Mouse (Mus musculus) limb, embryonic 10.5 days (tissue): ENCODE data around the gene Pmfbp1. TPM values are rescaled to one million over a fixed set of nuclear protein-coding genes. Genes with fewer than 3 reads are reported as not detected.

ENCODE experiments used
- DNase-seq: peaks from one replicate; pipeline ENCODE4 v3.0.0-alpha.2; 2017; ENCODE audit warnings: low spot score
- H3K27ac ChIP-seq: fragments of 300-500 bp; sonication (generic); 2 replicates; pipeline ENCODE4 v1.5.1; 2016; ENCODE audit warnings: mild to moderate bottlenecking
- H3K27me3 ChIP-seq: fragments of 300-500 bp; sonication (generic); 2 replicates; pipeline ENCODE4 v1.6.1; 2016; ENCODE audit warnings: low read depth, mild to moderate bottlenecking; ENCODE audit not compliant: poor library complexity, severe bottlenecking
- H3K36me3 ChIP-seq: fragments of 300-500 bp; sonication (generic); 2 replicates; pipeline ENCODE4 v1.6.1; 2016; ENCODE audit warnings: mild to moderate bottlenecking, moderate library complexity
- H3K4me1 ChIP-seq: fragments of 300-500 bp; sonication (generic); 2 replicates; pipeline ENCODE4 v1.6.1; 2016
- H3K4me3 ChIP-seq: fragments of 300-500 bp; sonication (generic); 2 replicates; pipeline ENCODE4 v1.5.1; 2016; ENCODE audit warnings: mild to moderate bottlenecking, moderate library complexity
- H3K9me3 ChIP-seq: fragments of 300-500 bp; sonication (generic); replicated peaks from 2 replicates; pipeline ENCODE4 v1.6.1; 2016; ENCODE audit warnings: mild to moderate bottlenecking
- WGBS: fragments of 180-500 bp; shearing (Covaris S2); methylation state at CpG from one replicate; pipeline ENCODE4 v1.1.7; 2016; 5-methylcytosine and 5-hydroxymethylcytosine counted together
- polyA plus RNA-seq: library from polyadenylated mRNA; unstranded; fragments of >200 nt; fragmentation: Nextera tagmentation; extraction: Ambion mirVana; gene quantifications from 2 replicates; pipeline ENCODE4 v1.2.1, GENCODE M21; 2016

The Pmfbp1 gene
- polyA plus RNA-seq, 1 experiment from 2014 or later, result 0.08 TPM

GRCm38 (mm10) chr8:109471876-109472275 is 22.0 kb upstream of the Pmfbp1 start:
- Histone ChIP-seq H3K9me3 (no peaks in the 10 kb centered on the region), H3K4me1 (peaks cover 67% of the 10 kb centered on the region), H3K36me3 (no peaks in the 10 kb centered on the region), H3K27ac (no peak overlapping the region), H3K27me3 (0 out of 2 replicates have a peak, but pooled peaks cover 6% of the 10 kb centered on the region), H3K4me3 (no peak overlapping the region)
- DNase-seq, result no peak
- 83% methylated on average over 6 of the region's 6 CpGs for WGBS

- DNase-seq, result no peak
- WGBS, result 84% methylated on average over 8 of the region's 8 CpGs
- H3K36me3 ChIP-seq, result no peaks in the 10 kb centered on the region
- no peaks in the 10 kb centered on the region for H3K9me3 ChIP-seq
- H3K27ac ChIP-seq, result no peak overlapping the region
- no peak overlapping the region for H3K4me3 ChIP-seq
- H3K27me3 ChIP-seq, result peaks cover 4% of the 10 kb centered on the region; the same call in 1 of the 2 replicates
- peaks cover 65% of the 10 kb centered on the region for H3K4me1 ChIP-seq
Measured at GRCm38 (mm10) chr8:109472400-109472799, 21.4 kb upstream of the Pmfbp1 start.

GRCm38 (mm10) chr8:109474442-109475121 is 19.2 kb upstream of the Pmfbp1 start:
- peak overlapping the region; percentile 58 for H3K27ac ChIP-seq

GRCm38 (mm10) chr8:109475436-109475835 is 18.4 kb upstream of the Pmfbp1 start:
- H3K36me3 ChIP-seq, result no peaks in the 10 kb centered on the region
- no peak overlapping the region for H3K4me3 ChIP-seq
- no peaks in the 10 kb centered on the region; the same call in 1 of the 2 replicates for H3K27me3 ChIP-seq
- H3K4me1 ChIP-seq, result peaks cover 44% of the 10 kb centered on the region
- H3K9me3 ChIP-seq, result no peaks in the 10 kb centered on the region
- 0 out of 2 replicates have a peak overlapping the region, but pooled peaks have one; percentile 58 for H3K27ac ChIP-seq
- no peak for DNase-seq
- WGBS, result 59% methylated on average over 4 of the region's 4 CpGs

More at GRCm38 (mm10) chr8:109474442-109475121, 19.2 kb upstream of the Pmfbp1 start:
- Histone ChIP-seq H3K9me3 (no peaks in the 10 kb centered on the region), H3K4me1 (peaks cover 46% of the 10 kb centered on the region), H3K27me3 (no peaks in the 10 kb centered on the region; the same call in 1 of the 2 replicates), H3K4me3 (0 out of 2 replicates have a peak overlapping the region, but pooled peaks have one; percentile 2), H3K36me3 (no peaks in the 10 kb centered on the region)
- WGBS, result 38% methylated on average over 14 of the region's 14 CpGs
- peak; percentile 48 for DNase-seq

GRCm38 (mm10) chr8:109478586-109478985 is 15.2 kb upstream of the Pmfbp1 start:
- Histone ChIP-seq H3K4me1 (peaks cover 24% of the 10 kb centered on the region), H3K9me3 (no peaks in the 10 kb centered on the region), H3K36me3 (no peaks in the 10 kb centered on the region), H3K27ac (no peak overlapping the region), H3K27me3 (no peaks in the 10 kb centered on the region; the same call in 1 of the 2 replicates), H3K4me3 (no peak overlapping the region)
- 68% methylated on average over 6 of the region's 6 CpGs for WGBS
- DNase-seq, result no peak

GRCm38 (mm10) chr8:109484741-109485140 is 9.1 kb upstream of the Pmfbp1 start:
- DNase-seq, result peak; percentile 45
- peak overlapping the region; percentile 69 for H3K27ac ChIP-seq
- H3K9me3 ChIP-seq, result no peaks in the 10 kb centered on the region
- H3K4me1 ChIP-seq, result peaks cover 25% of the 10 kb centered on the region
- H3K36me3 ChIP-seq, result no peaks in the 10 kb centered on the region
- no peak overlapping the region for H3K4me3 ChIP-seq
- no peaks in the 10 kb centered on the region for H3K27me3 ChIP-seq
- WGBS, result 68% methylated on average over 11 of the region's 11 CpGs

GRCm38 (mm10) chr8:109485530-109485929 is 8.3 kb upstream of the Pmfbp1 start:
- peaks cover 25% of the 10 kb centered on the region for H3K4me1 ChIP-seq
- H3K27ac ChIP-seq, result peak overlapping the region; percentile 69; the same call in 1 of the 2 replicates
- no peaks in the 10 kb centered on the region for H3K9me3 ChIP-seq
- H3K36me3 ChIP-seq, result no peaks in the 10 kb centered on the region
- DNase-seq, result no peak
- WGBS, result 53% methylated on average over 6 of the region's 6 CpGs
- H3K27me3 ChIP-seq, result no peaks in the 10 kb centered on the region
- no peak overlapping the region for H3K4me3 ChIP-seq

GRCm38 (mm10) chr8:109492785-109493184 is 1.0 kb upstream of the Pmfbp1 start:
- Histone ChIP-seq H3K36me3 (no peaks in the 10 kb centered on the region), H3K9me3 (no peaks in the 10 kb centered on the region), H3K27ac (no peak overlapping the region), H3K4me3 (no peak overlapping the region), H3K27me3 (no peaks in the 10 kb centered on the region), H3K4me1 (no peaks in the 10 kb centered on the region)
- WGBS, result 92% methylated on average over 6 of the region's 6 CpGs
- no peak for DNase-seq

GRCm38 (mm10) chr8:109494601-109495000 is 774 bp downstream of the Pmfbp1 start:
- no peak overlapping the region for H3K27ac ChIP-seq
- WGBS, result 70% methylated on average over 2 of the region's 2 CpGs

GRCm38 (mm10) chr8:109497431-109497830 is 3.6 kb downstream of the Pmfbp1 start:
- 80% methylated on average over 5 of the region's 5 CpGs for WGBS
- no peak overlapping the region for H3K27ac ChIP-seq

More at GRCm38 (mm10) chr8:109494601-109495000, 774 bp downstream of the Pmfbp1 start:
- DNase-seq, result no peak
- Histone ChIP-seq H3K9me3 (no peaks in the 10 kb centered on the region), H3K27me3 (no peaks in the 10 kb centered on the region), H3K4me1 (no peaks in the 10 kb centered on the region), H3K4me3 (no peak overlapping the region), H3K36me3 (no peaks in the 10 kb centered on the region)

GRCm38 (mm10) chr8:109499009-109499717 is 5.3 kb downstream of the Pmfbp1 start:
- Histone ChIP-seq H3K27me3 (no peaks in the 10 kb centered on the region), H3K4me1 (no peaks in the 10 kb centered on the region), H3K4me3 (no peak overlapping the region), H3K36me3 (no peaks in the 10 kb centered on the region), H3K27ac (no peak overlapping the region), H3K9me3 (no peaks in the 10 kb centered on the region)
- no peak for DNase-seq
- 90% methylated on average over 16 of the region's 16 CpGs for WGBS

More at GRCm38 (mm10) chr8:109497431-109497830, 3.6 kb downstream of the Pmfbp1 start:
- H3K27me3 ChIP-seq, result no peaks in the 10 kb centered on the region
- no peak for DNase-seq
- no peak overlapping the region for H3K4me3 ChIP-seq
- no peaks in the 10 kb centered on the region for H3K9me3 ChIP-seq
- no peaks in the 10 kb centered on the region for H3K36me3 ChIP-seq
- no peaks in the 10 kb centered on the region for H3K4me1 ChIP-seq

- no peaks in the 10 kb centered on the region for H3K4me1 ChIP-seq
- H3K4me3 ChIP-seq, result no peak overlapping the region
- no peak for DNase-seq
- no peaks in the 10 kb centered on the region for H3K36me3 ChIP-seq
- no peaks in the 10 kb centered on the region for H3K9me3 ChIP-seq
- 78% methylated on average over 1 of the region's 1 CpGs for WGBS
- H3K27ac ChIP-seq, result no peak overlapping the region
- H3K27me3 ChIP-seq, result no peaks in the 10 kb centered on the region
Measured at GRCm38 (mm10) chr8:109503566-109503965, 9.7 kb downstream of the Pmfbp1 start.

GRCm38 (mm10) chr8:109505560-109505959 is 11.7 kb downstream of the Pmfbp1 start:
- Histone ChIP-seq H3K4me1 (no peaks in the 10 kb centered on the region), H3K36me3 (no peaks in the 10 kb centered on the region), H3K4me3 (no peak overlapping the region), H3K27me3 (no peaks in the 10 kb centered on the region), H3K9me3 (no peaks in the 10 kb centered on the region), H3K27ac (no peak overlapping the region)
- WGBS, result 93% methylated on average over 5 of the region's 5 CpGs
- DNase-seq, result no peak
